Mouse (Mus musculus): ENCODE measurements around the gene Trak2.

DNA sequence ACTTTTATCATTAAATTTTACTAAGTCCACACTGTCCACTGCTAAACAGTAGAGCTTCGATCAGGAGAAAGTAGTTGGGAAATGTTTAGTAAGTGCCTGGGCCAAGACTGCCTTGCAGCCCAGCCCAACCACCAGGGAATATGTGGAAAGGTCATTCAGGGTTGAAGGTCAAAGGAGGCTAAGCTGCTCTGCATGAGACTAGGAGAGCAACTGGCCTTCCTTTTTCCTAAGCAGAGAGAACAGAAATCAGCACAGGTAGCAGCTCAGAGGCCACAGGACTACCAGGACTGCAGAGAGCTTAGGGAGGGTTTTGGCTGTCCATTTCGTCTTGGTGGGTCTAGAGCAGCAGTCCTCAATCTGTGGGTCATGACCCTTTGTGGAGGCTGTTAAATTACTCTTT lies 15.3 kb downstream of the Trak2 start:
- TF ChIP-seq USF2 (IDR thresholded peaks at IDR 0.05; ENCODE audit: borderline replicate concordance in 1 of 2, insufficient read depth in 1 of 2, low read depth in 1 of 2, low read length in 2 of 2): no peak
- no peak for TF ChIP-seq POLR2A (IDR thresholded peaks at IDR 0.05; ENCODE audit: control insufficient read depth in 1 of 2, insufficient read depth in 1 of 2, low read depth in 1 of 2, low read length in 2 of 2, poor library complexity in 1 of 2)
- TF ChIP-seq CTCF (IDR thresholded peaks at IDR 0.05 in 2 of 3, conservative IDR thresholded peaks at IDR 0.05 in 1 of 3; ENCODE audit: control insufficient read depth in 1 of 3, insufficient read depth in 1 of 3, low read depth in 2 of 3, low read length in 3 of 3, poor library complexity in 1 of 3, severe bottlenecking in 1 of 3): no peak
- TF ChIP-seq TAL1 (IDR thresholded peaks at IDR 0.05; ENCODE audit: low read length): no peak
- no peak for TF ChIP-seq USF1 (IDR thresholded peaks at IDR 0.05; ENCODE audit: low read depth, low read length)
- TF ChIP-seq TCF12 (IDR thresholded peaks at IDR 0.05; ENCODE audit: low read depth, low read length): no peak
- no peak for TF ChIP-seq EP300 (IDR thresholded peaks at IDR 0.05; ENCODE audit: low read depth in 1 of 2, low read length in 2 of 2)
- no peak for TF ChIP-seq ZKSCAN1 (IDR thresholded peaks at IDR 0.05; ENCODE audit: low read depth, low read length)
- no peak for TF ChIP-seq POLR2AphosphoS5 (IDR thresholded peaks at IDR 0.05; ENCODE audit: borderline replicate concordance, low read depth, low read length)
- no peak for TF ChIP-seq ZC3H11A (IDR thresholded peaks at IDR 0.05; ENCODE audit: low read depth, low read length)
- no peak for TF ChIP-seq ETS1 (IDR thresholded peaks at IDR 0.05; ENCODE audit: low read depth, low read length)
- TF ChIP-seq MYB (IDR thresholded peaks at IDR 0.05; ENCODE audit: low read depth, low read length): no peak
- TF ChIP-seq POLR2AphosphoS2 (IDR thresholded peaks at IDR 0.05; ENCODE audit: low read length): no peak
- no peak for TF ChIP-seq GABPA (IDR thresholded peaks at IDR 0.05; ENCODE audit: low read depth, low read length)

Measured in MEL (cell line).